Mouse (Mus musculus) embryonic facial prominence, embryonic 13.5 days (tissue): Measurements from ENCODE around the gene Gria4. TPM values are rescaled to one million over a fixed set of nuclear protein-coding genes. Genes with fewer than 3 reads are reported as not detected.

Experiments
- ATAC-seq: fragments of 200-750 bp; cut with Nextera tagmentation; 2 replicates; pipeline ENCODE4 v1.8.0; 2017; ENCODE audit warnings: low read depth; ENCODE audit not compliant: insufficient number of reproducible peaks, insufficient read depth, low FRiP score, low TSS enrichment
- H3K27ac ChIP-seq: fragments of 300-500 bp; sonication (generic); 2 replicates; pipeline ENCODE4 v1.5.1; 2015; ENCODE audit warnings: moderate library complexity, mild to moderate bottlenecking, inconsistent platforms
- H3K27me3 ChIP-seq: fragments of 300-500 bp; sonication (generic); 2 replicates; pipeline ENCODE4 v1.6.1; 2015; ENCODE audit warnings: mild to moderate bottlenecking, inconsistent platforms
- H3K36me3 ChIP-seq: fragments of 300-500 bp; sonication (generic); 2 replicates; pipeline ENCODE4 v1.6.1; 2015; ENCODE audit warnings: mild to moderate bottlenecking, inconsistent platforms
- H3K4me1 ChIP-seq: fragments of 300-500 bp; sonication (generic); 2 replicates; pipeline ENCODE4 v1.6.1; 2015; ENCODE audit warnings: inconsistent platforms
- H3K4me2 ChIP-seq: fragments of 300-500 bp; sonication (generic); 2 replicates; pipeline ENCODE4 v1.6.1; 2015; ENCODE audit warnings: moderate library complexity, mild to moderate bottlenecking, inconsistent platforms
- H3K4me3 ChIP-seq: fragments of 300-500 bp; sonication (generic); 2 replicates; pipeline ENCODE4 v1.5.1; 2015; ENCODE audit warnings: mild to moderate bottlenecking, inconsistent platforms
- H3K9ac ChIP-seq: fragments of 300-500 bp; sonication (generic); 2 replicates; pipeline ENCODE4 v1.6.1; 2015; ENCODE audit warnings: mild to moderate bottlenecking, inconsistent platforms
- H3K9me3 ChIP-seq: fragments of 300-500 bp; sonication (generic); 2 replicates; pipeline ENCODE4 v1.6.1; 2016; ENCODE audit warnings: inconsistent platforms
- WGBS: fragments of 180-500 bp; shearing (Covaris S2); methylation state at CpG from one replicate; pipeline ENCODE4 v1.1.7; 2015; ENCODE audit warnings: mixed read lengths; 5-methylcytosine and 5-hydroxymethylcytosine counted together
- polyA plus RNA-seq: library from polyadenylated mRNA; unstranded; fragments of >200 nt; fragmentation: Nextera tagmentation; extraction: Ambion mirVana; gene quantifications from 2 replicates; pipeline ENCODE4 v1.2.1, GENCODE M21; 2015

Gria4 gene
- polyA plus RNA-seq, 1 experiment from 2014 or later = 2.7 TPM

DNA sequence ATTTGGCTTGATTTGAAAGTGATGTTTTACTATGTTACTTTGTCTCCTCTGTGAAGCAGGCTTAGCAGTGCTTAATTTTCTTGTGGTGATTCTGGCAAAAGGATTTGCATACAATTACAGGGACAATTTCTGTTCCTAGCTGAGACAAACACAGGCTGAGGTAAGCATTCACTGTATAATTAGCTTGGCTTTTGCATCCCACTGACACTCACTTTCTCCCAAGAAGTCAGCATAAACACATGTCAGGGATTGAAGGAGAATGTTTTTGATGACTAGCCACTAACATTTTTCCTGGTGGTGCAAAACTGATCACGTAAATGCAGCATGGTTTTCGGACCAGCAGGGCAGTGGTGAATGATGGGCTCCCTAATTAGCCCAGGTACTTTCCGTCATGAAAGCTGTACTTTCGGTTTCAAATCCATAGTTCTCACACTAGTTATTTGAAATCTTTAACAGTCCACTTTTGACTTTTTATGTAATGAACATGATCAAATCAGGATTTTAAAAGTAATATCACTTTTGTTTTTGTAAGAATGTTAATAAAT, 240.5 kb downstream of the Gria4 start:
- no peak for ATAC-seq
- Histone ChIP-seq H3K9me3 (no peaks in the 10 kb centered on the region), H3K36me3 (no peaks in the 10 kb centered on the region), H3K4me3 (no peak overlapping the region), H3K27me3 (no peaks in the 10 kb centered on the region), H3K9ac (no peak overlapping the region), H3K27ac (no peak overlapping the region), H3K4me2 (no peak overlapping the region), H3K4me1 (no peaks in the 10 kb centered on the region)
- WGBS = 67% methylated on average over 4 of the region's 4 CpGs

DNA sequence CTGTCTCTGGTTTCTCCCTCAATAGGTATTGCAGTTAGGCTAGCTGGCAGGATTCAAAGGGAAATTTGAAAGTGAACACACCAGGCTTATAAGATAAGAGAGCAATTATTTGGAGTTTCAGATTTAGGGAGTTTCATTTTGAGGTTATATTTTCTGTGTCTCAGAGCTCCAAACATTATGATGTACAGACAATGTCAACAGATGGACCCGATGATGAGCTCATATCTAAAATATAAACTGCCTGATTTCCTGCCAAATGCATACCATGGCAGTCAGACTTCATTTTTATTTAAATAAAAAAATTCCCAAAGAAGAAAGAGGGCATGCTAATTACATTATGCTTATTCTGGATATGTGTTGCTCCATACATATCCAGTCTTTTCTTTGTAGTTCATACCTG, 256.8 kb downstream of the Gria4 start:
- Histone ChIP-seq H3K4me2 (no peak overlapping the region), H3K27me3 (no peaks in the 10 kb centered on the region), H3K36me3 (no peaks in the 10 kb centered on the region), H3K27ac (no peak overlapping the region), H3K4me3 (no peak overlapping the region), H3K4me1 (no peaks in the 10 kb centered on the region), H3K9me3 (no peaks in the 10 kb centered on the region), H3K9ac (no peak overlapping the region)
- WGBS = 85% methylated on average over 1 of the region's 1 CpGs
- no peak for ATAC-seq

- H3K27ac ChIP-seq = no peak overlapping the region
- no peaks in the 10 kb centered on the region for H3K4me1 ChIP-seq
- H3K27me3 ChIP-seq = no peaks in the 10 kb centered on the region
- H3K4me3 ChIP-seq = no peak overlapping the region
- 91% methylated on average over 6 of the region's 6 CpGs for WGBS
- no peak overlapping the region for H3K9ac ChIP-seq
- no peak overlapping the region for H3K4me2 ChIP-seq
- no peaks in the 10 kb centered on the region for H3K36me3 ChIP-seq
- no peak for ATAC-seq
- no peaks in the 10 kb centered on the region for H3K9me3 ChIP-seq
Measured at GRCm38 (mm10) chr9:4536514-4537150, 259.4 kb downstream of the Gria4 start.

DNA sequence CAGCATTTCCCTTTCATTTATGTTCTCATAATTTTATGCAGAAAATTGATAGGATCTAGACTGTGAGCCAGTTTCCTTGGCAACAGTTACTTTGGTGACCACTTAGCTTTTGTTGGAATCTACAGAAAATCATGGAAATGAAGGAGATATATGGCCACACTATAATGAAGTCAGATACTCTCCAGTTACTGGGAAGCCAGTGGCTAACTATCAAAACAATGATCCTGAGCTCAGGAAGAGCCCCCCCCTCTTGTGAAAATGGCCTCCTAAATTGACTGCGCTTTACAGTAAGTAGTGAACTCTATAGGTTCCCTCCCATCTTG, 281.5 kb downstream of the Gria4 start:
- Histone ChIP-seq H3K4me2 (no peak overlapping the region), H3K9me3 (no peaks in the 10 kb centered on the region), H3K27me3 (no peaks in the 10 kb centered on the region), H3K27ac (no peak overlapping the region), H3K4me3 (no peak overlapping the region), H3K9ac (no peak overlapping the region), H3K36me3 (no peaks in the 10 kb centered on the region), H3K4me1 (no peaks in the 10 kb centered on the region)
- no peak for ATAC-seq
- WGBS = 97% methylated on average over 1 of the region's 1 CpGs

DNA sequence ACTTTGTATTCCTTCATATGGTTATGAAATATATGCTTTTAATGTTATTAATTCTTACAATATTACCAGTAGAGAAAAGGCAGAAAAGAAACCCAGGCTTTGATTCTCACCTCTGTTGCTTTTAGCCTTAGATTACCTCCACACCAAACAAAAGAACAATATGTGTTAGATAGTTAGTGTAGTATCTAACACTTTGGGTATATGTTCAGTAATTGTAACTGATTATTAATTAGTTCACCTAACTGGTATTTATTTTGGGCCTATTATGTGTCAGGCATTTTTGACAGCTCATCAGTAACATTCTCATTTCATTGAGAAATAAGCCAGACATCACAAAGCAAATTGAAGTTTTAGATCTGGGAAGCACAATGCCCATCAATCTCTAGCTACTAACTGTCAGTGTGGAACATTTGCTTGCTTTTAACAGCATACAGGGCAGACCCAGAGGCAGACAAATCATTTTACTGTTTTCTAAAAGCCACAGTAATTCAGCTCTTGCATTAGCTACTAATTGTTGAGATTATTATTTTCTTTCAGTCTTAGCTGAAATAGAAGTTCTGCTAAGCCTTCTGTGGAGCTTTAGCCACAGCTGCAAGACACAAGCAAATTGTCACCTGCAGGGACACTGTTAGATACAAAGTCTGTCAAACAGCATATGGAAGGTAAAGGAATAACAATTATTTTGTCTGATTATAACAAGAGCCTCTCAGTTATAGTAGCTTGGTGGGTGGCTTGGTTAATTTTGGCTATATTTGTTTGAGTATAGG, 282.1 kb downstream of the Gria4 start:
- no peaks in the 10 kb centered on the region for H3K36me3 ChIP-seq
- H3K4me2 ChIP-seq = no peak overlapping the region
- no peaks in the 10 kb centered on the region for H3K9me3 ChIP-seq
- no peak overlapping the region for H3K27ac ChIP-seq
- no peaks in the 10 kb centered on the region for H3K4me1 ChIP-seq
- no peak for ATAC-seq
- H3K9ac ChIP-seq = no peak overlapping the region
- no peak overlapping the region for H3K4me3 ChIP-seq
- H3K27me3 ChIP-seq = no peaks in the 10 kb centered on the region

DNA sequence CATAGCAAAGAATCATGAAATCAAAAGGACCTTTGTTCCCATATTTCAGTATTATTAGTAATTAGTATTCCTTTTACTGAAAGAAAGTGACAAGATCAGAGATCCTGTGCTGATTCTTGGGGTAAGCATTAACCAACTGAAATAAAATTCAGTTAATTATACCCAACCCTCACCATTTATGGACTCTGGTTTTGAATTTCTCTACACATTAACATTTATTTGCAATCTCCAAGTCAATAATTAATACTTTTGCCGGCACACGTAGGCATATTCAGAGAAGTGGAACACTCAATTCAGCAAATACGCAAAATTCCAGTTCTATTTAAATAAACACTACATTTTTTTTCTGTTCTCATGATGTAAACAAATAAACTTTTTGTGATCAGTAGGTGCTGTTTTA, 289.9 kb downstream of the Gria4 start:
- no peaks in the 10 kb centered on the region for H3K27me3 ChIP-seq
- 93% methylated on average over 3 of the region's 3 CpGs for WGBS

GRCm38 (mm10) chr9:4505087-4505486, 290.9 kb downstream of the Gria4 start:
- no peaks in the 10 kb centered on the region for H3K27me3 ChIP-seq
- no peak overlapping the region for H3K4me3 ChIP-seq
- WGBS = 4% methylated on average over 1 of the region's 1 CpGs
- no peak for ATAC-seq
- H3K4me2 ChIP-seq = no peak overlapping the region
- H3K27ac ChIP-seq = no peak overlapping the region
- no peaks in the 10 kb centered on the region for H3K4me1 ChIP-seq
- H3K9ac ChIP-seq = no peak overlapping the region
- H3K9me3 ChIP-seq = no peaks in the 10 kb centered on the region
- H3K36me3 ChIP-seq = no peaks in the 10 kb centered on the region

More for the DNA sequence above, 289.9 kb downstream of the Gria4 start:
- no peak for ATAC-seq
- Histone ChIP-seq H3K4me3 (no peak overlapping the region), H3K9me3 (no peaks in the 10 kb centered on the region), H3K36me3 (no peaks in the 10 kb centered on the region), H3K9ac (no peak overlapping the region), H3K4me1 (no peaks in the 10 kb centered on the region), H3K27ac (no peak overlapping the region), H3K4me2 (no peak overlapping the region)

- no peaks in the 10 kb centered on the region for H3K9me3 ChIP-seq
- WGBS = 87% methylated on average over 2 of the region's 2 CpGs
Measured at GRCm38 (mm10) chr9:4486428-4486827, 309.6 kb downstream of the Gria4 start.

GRCm38 (mm10) chr9:4484502-4484901, 311.5 kb downstream of the Gria4 start:
- Histone ChIP-seq H3K27ac (no peak overlapping the region), H3K4me1 (no peaks in the 10 kb centered on the region), H3K9ac (no peak overlapping the region), H3K36me3 (no peaks in the 10 kb centered on the region), H3K9me3 (no peaks in the 10 kb centered on the region), H3K4me2 (no peak overlapping the region), H3K27me3 (no peaks in the 10 kb centered on the region), H3K4me3 (no peak overlapping the region)
- 81% methylated on average over 2 of the region's 2 CpGs for WGBS
- no peak for ATAC-seq

More at GRCm38 (mm10) chr9:4486428-4486827, 309.6 kb downstream of the Gria4 start:
- H3K27me3 ChIP-seq = no peaks in the 10 kb centered on the region
- no peak overlapping the region for H3K9ac ChIP-seq
- no peak overlapping the region for H3K4me2 ChIP-seq
- no peaks in the 10 kb centered on the region for H3K36me3 ChIP-seq
- no peak for ATAC-seq
- H3K27ac ChIP-seq = no peak overlapping the region
- no peak overlapping the region for H3K4me3 ChIP-seq
- H3K4me1 ChIP-seq = no peaks in the 10 kb centered on the region

DNA sequence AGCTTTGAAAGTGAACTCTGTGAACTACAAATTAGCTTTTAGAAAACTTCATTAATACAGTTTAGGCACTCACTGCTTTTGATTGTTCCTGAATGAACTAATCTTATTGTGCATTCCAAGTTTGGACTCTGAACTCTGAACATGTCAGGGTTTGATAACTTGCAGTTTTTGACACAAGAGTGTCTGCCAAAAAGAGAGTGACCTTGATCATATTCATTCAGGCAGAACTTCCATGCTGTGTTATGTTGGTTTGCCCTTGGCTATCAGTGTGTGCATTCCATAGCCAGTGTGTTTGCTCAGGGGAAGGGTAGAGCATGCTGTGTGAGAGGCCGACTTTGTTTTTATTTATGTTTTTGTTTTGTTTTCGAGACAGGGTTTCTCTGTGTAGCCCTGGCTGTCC, 325.2 kb downstream of the Gria4 start:
- H3K4me2 ChIP-seq = no peak overlapping the region
- H3K27me3 ChIP-seq = no peaks in the 10 kb centered on the region
- no peak overlapping the region for H3K9ac ChIP-seq
- no peaks in the 10 kb centered on the region for H3K4me1 ChIP-seq
- WGBS = 76% methylated on average over 2 of the region's 2 CpGs
- ATAC-seq = no peak
- H3K36me3 ChIP-seq = no peaks in the 10 kb centered on the region
- H3K27ac ChIP-seq = no peak overlapping the region
- H3K9me3 ChIP-seq = no peaks in the 10 kb centered on the region
- no peak overlapping the region for H3K4me3 ChIP-seq

DNA sequence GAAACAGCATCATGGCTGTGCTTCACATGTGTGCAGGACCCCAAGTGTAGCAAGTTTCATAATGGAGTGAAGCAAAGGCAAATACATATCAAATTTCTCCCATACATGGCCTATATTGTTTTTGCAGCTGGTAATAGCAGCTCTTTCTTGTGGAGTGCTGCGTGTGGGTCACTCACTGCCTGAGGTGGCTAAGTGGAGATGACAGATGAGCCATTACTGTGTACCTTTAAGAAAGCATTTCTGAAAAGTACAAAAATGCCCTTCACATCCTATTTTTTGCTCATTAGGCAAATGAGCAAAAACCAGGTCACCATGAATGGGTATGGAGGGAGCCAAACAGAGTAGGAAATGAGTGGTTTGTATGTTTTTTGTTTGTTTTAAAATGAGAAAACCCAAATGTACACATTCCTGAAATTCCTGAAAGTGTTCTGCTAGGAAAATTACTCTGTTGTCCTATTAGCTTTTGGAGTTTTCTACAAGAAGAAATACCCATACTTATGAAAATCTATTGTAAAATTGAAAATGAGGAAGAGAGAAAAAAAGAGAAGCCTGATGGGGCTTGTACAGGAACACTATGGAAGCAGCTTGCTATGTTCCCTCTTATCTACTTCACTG, 336.5 kb downstream of the Gria4 start:
- no peaks in the 10 kb centered on the region for H3K27me3 ChIP-seq
- no peak overlapping the region for H3K27ac ChIP-seq
- WGBS = 33% methylated on average over 1 of the region's 1 CpGs
- H3K4me2 ChIP-seq = no peak overlapping the region
- H3K4me3 ChIP-seq = no peak overlapping the region
- ATAC-seq = no peak
- H3K9ac ChIP-seq = no peak overlapping the region
- no peaks in the 10 kb centered on the region for H3K9me3 ChIP-seq
- no peaks in the 10 kb centered on the region for H3K36me3 ChIP-seq
- no peaks in the 10 kb centered on the region for H3K4me1 ChIP-seq

- Histone ChIP-seq H3K4me2 (no peak overlapping the region), H3K9ac (no peak overlapping the region), H3K27ac (no peak overlapping the region), H3K4me1 (no peaks in the 10 kb centered on the region), H3K36me3 (no peaks in the 10 kb centered on the region), H3K4me3 (no peak overlapping the region), H3K27me3 (no peaks in the 10 kb centered on the region), H3K9me3 (no peaks in the 10 kb centered on the region)
- no peak for ATAC-seq
- WGBS = 86% methylated on average over 1 of the region's 1 CpGs
Measured at GRCm38 (mm10) chr9:4458193-4458592, 337.8 kb downstream of the Gria4 start.
